Mouse (Mus musculus): Measurements from ENCODE around the gene Lsm3.

The Lsm3 gene

DNA sequence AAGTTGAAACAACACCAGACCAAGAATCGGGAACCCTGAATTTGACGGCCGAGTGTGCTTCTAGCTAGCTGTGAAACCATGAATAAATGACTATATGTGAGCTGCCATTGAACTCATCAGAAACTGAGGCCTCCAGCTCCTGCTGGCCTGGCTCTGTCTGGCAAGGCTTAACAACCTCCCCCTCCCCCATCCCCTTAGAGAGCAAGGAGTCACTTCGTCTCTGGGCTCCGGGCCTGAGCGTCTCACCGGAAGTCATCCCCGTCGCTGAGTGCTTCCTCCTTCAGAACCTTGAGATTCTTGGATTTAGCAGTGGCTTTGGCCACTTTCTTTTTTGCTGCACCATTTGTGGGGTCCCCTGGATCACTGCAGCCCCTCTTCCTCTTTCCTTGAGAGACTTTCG lies 5.5 kb upstream of the Lsm3 start:
- no peak for DNase-seq (ENCODE audit: low read depth, low spot score)

- no peak for DNase-seq (ENCODE audit: low read depth, low spot score)
These were observed 1.6 kb upstream of the Lsm3 start for GRCm38 (mm10) chr6:91514135-91514534.

DNA sequence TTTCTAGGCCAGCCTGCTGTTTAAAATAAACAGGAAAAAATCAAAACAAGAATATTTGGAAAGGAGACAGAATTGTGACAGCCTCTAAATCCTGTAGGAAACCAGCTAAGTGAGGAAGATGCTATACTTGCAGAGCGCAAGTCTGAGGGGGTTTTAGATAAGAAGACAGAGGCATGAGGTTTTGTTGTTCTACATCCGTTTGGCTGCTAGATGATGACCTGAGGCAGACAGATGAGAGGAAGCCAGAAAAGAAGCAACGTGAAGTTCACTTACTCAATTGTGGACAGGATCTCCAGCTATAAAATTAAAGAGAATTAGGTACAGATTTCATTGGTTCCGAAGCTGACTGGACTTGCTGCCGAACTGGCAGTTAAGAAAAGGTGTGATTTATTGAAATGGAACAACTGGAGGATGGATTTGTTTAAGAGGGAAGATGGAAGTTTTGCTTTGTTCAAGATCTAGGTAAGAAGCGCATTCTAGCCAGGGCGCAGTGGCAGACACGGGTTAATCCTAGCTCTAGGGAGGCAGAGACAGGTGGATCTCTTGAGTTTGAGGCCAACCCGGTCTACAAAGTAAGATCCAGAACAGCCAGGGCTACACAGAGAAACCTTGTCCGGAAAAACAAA lies 878 bp upstream of the Lsm3 start:
- DNase-seq (ENCODE audit: low read depth, low spot score) = no peak

DNA sequence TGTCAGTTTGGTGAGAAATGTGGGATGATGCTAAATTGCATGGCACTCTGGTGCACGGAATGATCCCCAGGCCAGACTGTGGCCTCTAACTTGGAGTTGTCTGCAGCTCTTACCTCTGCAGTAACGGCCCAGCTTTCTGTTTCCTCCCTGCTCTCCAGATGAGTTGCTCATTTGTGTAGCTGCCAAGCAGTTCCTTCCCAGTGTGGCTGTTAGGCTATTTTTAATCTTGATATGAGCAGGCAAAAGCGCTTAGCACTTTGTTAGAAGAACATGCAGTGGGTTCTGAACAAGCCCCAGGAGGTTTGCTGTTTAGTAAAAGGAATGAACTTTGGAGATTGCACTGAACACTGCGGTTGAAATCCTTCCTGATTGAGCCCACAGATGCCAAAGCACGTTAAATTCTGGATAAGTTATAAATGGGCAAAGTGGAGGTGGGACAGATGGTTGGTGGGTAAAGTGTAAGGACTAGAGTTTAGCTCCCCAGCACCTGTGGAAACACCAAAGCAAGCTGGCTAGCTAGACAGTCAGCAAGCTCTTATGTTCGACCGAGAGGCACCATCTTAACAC lies 2.8 kb downstream of the Lsm3 start:
- peak; percentile 73 for DNase-seq (ENCODE audit: low read depth, low spot score)

DNA sequence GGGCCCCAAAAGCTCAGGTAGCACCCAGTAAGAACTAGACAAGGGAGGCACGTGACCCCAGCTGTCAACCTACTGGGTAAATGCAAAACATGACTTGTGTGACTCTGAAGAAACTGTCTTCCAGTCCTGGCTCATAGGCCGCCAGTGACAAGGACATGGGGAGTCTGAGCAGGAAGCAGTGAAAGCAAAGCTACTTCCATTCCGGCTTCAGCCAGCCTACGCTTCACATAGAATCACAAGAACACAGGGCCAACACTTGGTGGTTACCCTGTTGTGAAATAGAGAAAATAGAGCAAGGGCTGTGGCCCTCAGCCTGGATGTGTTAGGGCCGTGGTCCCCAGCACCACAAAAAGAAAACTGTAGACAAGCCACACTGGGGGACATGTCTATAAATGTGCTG lies 7.1 kb downstream of the Lsm3 start:
- DNase-seq (ENCODE audit: low read depth, low spot score) = no peak

GRCm38 (mm10) chr6:91525544-91525943 lies 9.8 kb downstream of the Lsm3 start:
- no peak for DNase-seq (ENCODE audit: low read depth, low spot score)

GRCm38 (mm10) chr6:91527227-91527860 lies 11.6 kb downstream of the Lsm3 start:
- DNase-seq (ENCODE audit: low read depth, low spot score) = peak; percentile 47

DNA sequence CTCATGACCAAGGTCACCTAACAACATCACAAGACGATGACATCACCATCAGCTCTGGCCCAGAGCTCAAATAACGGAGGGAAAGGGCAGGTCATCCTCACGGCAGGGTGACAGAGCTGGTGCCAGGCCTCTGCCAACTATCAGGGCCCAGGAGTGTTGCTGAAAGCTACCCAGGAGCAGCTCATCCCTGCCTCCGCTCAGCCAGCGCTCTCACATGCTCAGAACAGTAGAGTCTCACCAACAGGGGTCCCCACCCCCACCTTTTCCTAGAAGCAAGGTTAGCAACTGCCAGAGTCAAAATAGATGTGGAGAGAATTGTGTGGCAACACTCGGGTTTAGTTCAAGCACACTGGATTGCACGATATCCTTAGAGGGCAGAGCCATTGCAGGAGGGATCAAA lies 12.5 kb downstream of the Lsm3 start:
- no peak for DNase-seq (ENCODE audit: low read depth, low spot score)

DNA sequence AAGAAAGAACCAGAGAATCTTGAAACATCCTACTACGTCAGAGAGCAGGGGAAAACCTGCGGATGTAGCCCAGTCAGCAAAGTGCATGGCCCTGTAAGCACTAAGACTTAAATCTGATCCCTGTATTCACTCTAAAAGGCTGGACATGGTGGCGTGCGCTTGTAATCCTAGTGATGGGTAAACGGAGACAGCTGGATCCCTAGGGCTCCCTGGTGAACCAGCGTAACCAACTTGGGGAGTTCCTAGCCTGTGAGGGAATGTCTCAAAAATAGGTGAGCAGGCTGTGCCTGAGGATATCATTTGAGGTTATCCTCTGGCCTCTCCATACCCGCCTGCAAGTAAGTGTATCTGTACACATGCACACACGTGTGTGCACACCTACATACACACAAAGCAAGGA lies 14.9 kb downstream of the Lsm3 start:
- DNase-seq (ENCODE audit: low read depth, low spot score) = no peak

DNA sequence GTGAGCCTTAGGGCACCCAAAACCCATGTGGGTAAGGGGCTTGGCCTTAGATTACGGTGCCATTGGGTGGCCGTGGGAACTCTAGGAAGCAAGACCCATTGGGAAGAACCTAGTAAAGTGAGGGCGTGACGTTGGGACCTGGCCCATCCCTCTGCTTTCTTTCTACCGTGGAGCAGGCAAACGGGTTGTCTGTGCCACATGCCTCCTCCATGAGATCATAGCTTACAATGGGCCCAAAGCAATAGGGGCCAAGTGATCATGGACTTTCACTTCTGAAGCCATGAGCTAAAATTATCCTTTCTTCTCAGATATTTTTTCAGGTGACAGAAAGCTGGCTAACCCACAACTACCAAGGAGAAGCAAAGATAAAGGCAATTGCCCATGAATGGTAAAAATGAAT lies 15.5 kb downstream of the Lsm3 start:
- no peak for DNase-seq (ENCODE audit: low read depth, low spot score)

DNA sequence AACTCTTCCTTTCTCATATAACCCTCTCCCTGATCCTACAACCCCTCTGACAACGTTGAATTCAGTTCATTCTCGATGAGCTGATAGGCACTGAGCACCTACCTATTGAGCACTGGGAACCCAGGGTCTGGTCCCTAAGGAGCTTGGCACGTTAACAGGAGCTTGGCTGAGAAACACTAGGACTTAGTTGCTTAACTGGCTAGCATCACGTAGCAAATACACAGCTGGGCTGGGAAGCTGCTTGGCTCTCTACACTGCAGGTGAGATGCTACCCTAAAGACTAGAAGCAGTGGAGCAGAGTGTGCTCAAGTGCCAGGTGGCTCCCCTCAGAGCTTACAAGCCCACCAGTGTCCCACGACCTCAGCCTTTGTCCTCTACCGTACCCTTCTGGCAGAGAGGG lies 16.9 kb downstream of the Lsm3 start:
- DNase-seq (ENCODE audit: low read depth, low spot score) = no peak

DNA sequence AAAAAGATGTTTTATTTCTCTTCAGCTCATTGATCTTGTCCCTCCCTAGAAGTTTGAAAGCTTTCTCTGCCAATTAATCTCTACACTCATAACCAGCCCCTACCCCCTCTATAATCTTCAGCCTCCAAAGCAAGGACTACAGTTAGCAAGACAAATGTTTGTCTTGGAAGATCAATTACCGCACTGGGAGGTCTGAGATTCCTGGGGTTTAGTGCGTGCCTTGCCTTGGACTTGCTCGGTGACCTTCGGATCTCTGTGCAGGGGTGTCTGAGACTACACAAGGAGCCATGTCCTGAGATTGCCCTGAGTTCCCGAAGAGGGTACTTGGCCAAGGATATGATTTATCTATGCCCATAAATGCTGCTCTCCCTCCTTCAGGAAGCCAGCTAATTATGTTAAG lies 17.6 kb downstream of the Lsm3 start:
- DNase-seq (ENCODE audit: low read depth, low spot score) = no peak

- no peak for DNase-seq (ENCODE audit: low read depth, low spot score)
These were observed 18.0 kb downstream of the Lsm3 start for GRCm38 (mm10) chr6:91533771-91534170.

DNA sequence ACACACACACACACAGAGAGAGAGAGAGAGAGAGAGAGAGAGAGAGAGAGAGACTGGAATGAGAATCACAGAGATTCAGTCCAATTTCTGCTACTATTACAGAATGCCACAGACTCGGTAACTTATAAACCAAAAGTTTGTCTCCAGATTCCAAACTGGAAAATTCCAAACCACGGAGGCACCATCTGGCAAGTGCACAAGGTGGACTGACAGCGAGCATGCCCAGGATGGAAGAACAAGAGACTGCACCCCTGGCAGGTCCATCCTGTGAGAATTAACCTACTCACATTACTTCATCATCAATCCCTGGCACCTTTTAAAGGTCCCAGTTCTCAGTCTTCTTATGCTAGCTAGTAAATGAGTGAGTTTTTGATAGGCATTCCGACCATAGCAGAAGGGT lies 18.5 kb downstream of the Lsm3 start:
- no peak for DNase-seq (ENCODE audit: low read depth, low spot score)

- no peak for DNase-seq (ENCODE audit: low read depth, low spot score)
These were observed 19.5 kb downstream of the Lsm3 start for GRCm38 (mm10) chr6:91535231-91535630.

DNA sequence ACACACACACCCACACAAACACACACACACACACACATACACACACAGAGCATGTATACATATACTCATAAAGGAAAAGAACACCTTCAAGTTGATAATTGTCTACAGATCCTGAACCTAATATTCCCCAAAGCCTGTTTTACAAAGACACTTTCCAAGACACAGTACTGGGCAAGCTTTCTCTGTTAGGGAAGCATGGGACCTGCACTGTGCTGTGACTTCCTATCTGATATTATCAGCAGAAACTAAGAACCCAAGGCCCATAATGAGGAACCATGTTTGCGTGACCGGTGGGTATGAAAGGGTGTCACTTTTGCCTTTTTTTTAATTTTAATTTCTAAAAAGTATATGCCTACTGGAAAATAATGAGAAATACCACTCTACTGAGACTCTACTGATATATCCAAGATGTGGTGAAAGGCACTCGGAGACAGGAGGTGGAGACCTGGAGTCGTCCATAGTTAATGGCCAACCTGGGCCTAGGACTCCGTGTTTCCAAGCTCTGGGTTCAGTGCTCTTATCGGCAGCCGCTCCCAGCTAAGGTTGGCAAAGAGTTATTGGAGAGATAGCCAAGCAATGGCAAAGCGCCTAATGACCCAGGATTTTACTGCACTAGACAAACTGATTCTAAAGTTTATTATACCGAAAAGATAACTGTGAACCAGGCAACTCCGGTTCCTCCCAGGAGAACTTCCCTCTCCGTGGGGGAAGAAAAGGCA lies 20.5 kb downstream of the Lsm3 start:
- no peak for DNase-seq (ENCODE audit: low read depth, low spot score)

GRCm38 (mm10) chr6:91541276-91541675 lies 25.5 kb downstream of the Lsm3 start:
- DNase-seq (ENCODE audit: low read depth, low spot score) = no peak

GRCm38 (mm10) chr6:91543056-91543455 lies 27.3 kb downstream of the Lsm3 start:
- DNase-seq (ENCODE audit: low read depth, low spot score) = no peak

DNA sequence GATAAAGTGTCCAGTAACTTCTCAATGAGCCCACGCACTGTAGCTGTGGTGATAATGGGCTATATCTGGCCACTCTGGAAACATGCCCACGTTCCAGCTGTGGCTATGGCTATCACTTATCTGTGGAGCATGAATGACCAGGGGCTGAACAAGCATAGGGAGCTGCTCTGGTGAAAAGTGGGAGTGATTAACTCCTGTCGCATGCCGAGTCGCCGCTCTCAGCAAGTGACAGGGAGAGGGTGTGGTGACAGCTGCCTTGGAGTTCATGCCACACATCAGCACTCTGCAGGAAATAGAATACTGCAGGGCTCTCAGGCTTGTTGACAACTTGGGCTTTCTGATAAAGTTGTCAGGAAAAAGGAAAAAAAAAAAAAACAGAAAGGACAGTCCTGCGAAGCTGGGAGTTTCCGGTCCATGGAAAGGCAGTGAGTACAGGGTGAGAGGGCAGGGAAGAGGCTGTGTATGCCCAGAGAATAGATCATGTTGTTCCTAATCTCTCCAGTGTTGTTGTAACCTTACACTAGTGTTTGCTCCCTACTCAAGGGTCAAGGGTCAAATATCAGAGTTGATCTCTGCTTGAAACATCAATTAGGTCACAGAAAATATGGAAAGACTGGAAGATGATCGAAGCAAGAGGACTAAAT lies 30.6 kb downstream of the Lsm3 start:
- no peak for DNase-seq (ENCODE audit: low read depth, low spot score)

GRCm38 (mm10) chr6:91547313-91547712 lies 31.6 kb downstream of the Lsm3 start:
- DNase-seq (ENCODE audit: low read depth, low spot score) = no peak

DNA sequence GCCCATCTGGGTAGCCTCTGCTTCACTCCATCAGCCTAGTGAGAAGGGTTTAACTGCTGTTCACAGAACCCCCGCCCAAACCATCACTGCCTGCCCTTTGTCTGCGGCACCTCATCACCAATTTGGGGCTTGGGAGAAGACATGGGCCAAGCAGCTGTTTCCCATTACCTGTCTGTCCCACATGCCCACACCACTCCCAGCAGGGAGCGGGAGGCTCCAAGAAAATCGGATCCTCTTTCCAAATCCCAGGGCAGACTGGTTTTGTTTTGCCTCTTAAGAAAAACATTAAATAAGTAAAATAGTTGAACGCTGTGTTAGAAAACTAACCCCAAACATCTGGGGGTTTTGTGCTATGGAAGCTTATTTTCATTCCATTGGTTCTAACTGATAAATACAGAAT lies 33.9 kb downstream of the Lsm3 start:
- DNase-seq (ENCODE audit: low read depth, low spot score) = no peak

GRCm38 (mm10) chr6:91551671-91552070 lies 35.9 kb downstream of the Lsm3 start:
- DNase-seq (ENCODE audit: low read depth, low spot score) = no peak

Measured in telencephalon, adult 2 months (tissue).